ENCODE assay signal across 12 mouse cellular contexts in genomic region chr3:106131690-106132089, GRCm38 (mm10). TPM values are rescaled to one million over a fixed set of nuclear protein-coding genes. Genes with fewer than 3 reads are reported as not detected.
DNase-seq lines count a peak whose midpoint lies in the region; ATAC-seq and TF ChIP-seq lines count a peak whose summit lies in the region.
"Had no signal": no experiment of that assay in that cellular context is flagged by ENCODE, and none has a peak within 500 bp of the region (broad histone marks: within the 10 kb centered on the region; RNA-seq: fewer than 3 reads in every experiment).

No protein-coding gene starts in this region.

- H3K36me3 ChIP-seq in midbrain, embryonic 13.5 days: no peaks in the 10 kb centered on the region
- H3K36me3 ChIP-seq in midbrain, embryonic 11.5 days (ENCODE audit: control insufficient read depth, insufficient read depth, low read length): no peaks in the 10 kb centered on the region
- no peaks in the 10 kb centered on the region for H3K36me3 ChIP-seq in kidney, embryonic 15.5 days
- no peaks in the 10 kb centered on the region for H3K36me3 ChIP-seq in thymus, adult 2 months (ENCODE audit: control insufficient read depth, insufficient read depth, low read length)
- H3K36me3 ChIP-seq: heart, embryonic 12.5 days; limb, embryonic 13.5 days had no signal

- TF ChIP-seq CTCF in thymus, adult 2 months (IDR thresholded peaks at IDR 0.05; ENCODE audit: borderline replicate concordance, control insufficient read depth, extremely low read depth, insufficient read depth, low read length, poor library complexity): no peak

- WGBS in midbrain, embryonic 13.5 days: 78% methylated on average over 5 of the region's 5 CpGs
- WGBS in midbrain, embryonic 11.5 days: 85% methylated on average over 5 of the region's 5 CpGs
- 68% methylated on average over 5 of the region's 5 CpGs for WGBS in kidney, embryonic 15.5 days
- WGBS in thymus, adult 2 months: 85% methylated on average over 5 of the region's 5 CpGs

- no peaks in the 10 kb centered on the region for H3K4me1 ChIP-seq in midbrain, embryonic 13.5 days (replicated peaks)
- H3K4me1 ChIP-seq in midbrain, embryonic 11.5 days (ENCODE audit: control insufficient read depth, insufficient read depth, low read length): no peaks in the 10 kb centered on the region
- H3K4me1 ChIP-seq in kidney, embryonic 15.5 days: no peaks in the 10 kb centered on the region
- no peaks in the 10 kb centered on the region for H3K4me1 ChIP-seq in thymus, adult 2 months (replicated peaks; ENCODE audit: control insufficient read depth, insufficient read depth, low read length)
- H3K4me1 ChIP-seq: heart, embryonic 12.5 days; limb, embryonic 13.5 days; megakaryocyte, embryonic 14.5 days had no signal

- no peak for DNase-seq in midbrain, embryonic 11.5 days (ENCODE audit: low spot score, missing footprints)
- DNase-seq in frontal cortex, postnatal 10 days (ENCODE audit: low spot score in 2 of 2): peak; percentile 53 to 60
- peak; percentile 46 to 80 for DNase-seq in left cerebral cortex, adult 8-10 months (ENCODE audit: low spot score in 2 of 2)
- DNase-seq in right cerebral cortex, postnatal 4 days: peak; percentile 39
- DNase-seq in thymus, adult 2 months: no peak
- DNase-seq in embryo, embryonic 9.5 days (ENCODE audit: extremely low spot score): no peak
- DNase-seq: spleen, adult 18-20 months had no signal

- H3K4me3 ChIP-seq in midbrain, embryonic 13.5 days (replicated peaks): no peak overlapping the region
- H3K4me3 ChIP-seq in midbrain, embryonic 11.5 days (ENCODE audit: low read depth, low read length): no peak overlapping the region
- no peak overlapping the region for H3K4me3 ChIP-seq in kidney, embryonic 15.5 days (replicated peaks)
- no peak overlapping the region for H3K4me3 ChIP-seq in thymus, adult 2 months (ENCODE audit: control insufficient read depth, insufficient read depth, low read length)
- H3K4me3 ChIP-seq: heart, embryonic 12.5 days; limb, embryonic 13.5 days; megakaryocyte, embryonic 14.5 days had no signal

- H3K27me3 ChIP-seq in midbrain, embryonic 13.5 days: no peaks in the 10 kb centered on the region
- H3K27me3 ChIP-seq in midbrain, embryonic 11.5 days (ENCODE audit: control insufficient read depth, insufficient read depth, low read length): no peaks in the 10 kb centered on the region
- no peaks in the 10 kb centered on the region for H3K27me3 ChIP-seq in kidney, embryonic 15.5 days
- no peaks in the 10 kb centered on the region for H3K27me3 ChIP-seq in thymus, adult 2 months (ENCODE audit: control insufficient read depth, insufficient read depth, low read length)
- H3K27me3 ChIP-seq: heart, embryonic 12.5 days; limb, embryonic 13.5 days had no signal

- no peaks in the 10 kb centered on the region; the same call in 1 of the 2 replicates for H3K9me3 ChIP-seq in midbrain, embryonic 13.5 days
- no peaks in the 10 kb centered on the region for H3K9me3 ChIP-seq in midbrain, embryonic 11.5 days (ENCODE audit: control insufficient read depth, low read length)
- 0 out of 2 replicates have a peak, but pooled peaks cover 11% of the 10 kb centered on the region for H3K9me3 ChIP-seq in kidney, embryonic 15.5 days (replicated peaks)
- H3K9me3 ChIP-seq: megakaryocyte, embryonic 14.5 days had no signal

- peak; percentile 59 for ATAC-seq in midbrain, embryonic 13.5 days
- no peak for ATAC-seq in midbrain, embryonic 11.5 days (ENCODE audit: low FRiP score)
- ATAC-seq in kidney, embryonic 15.5 days (replicated peaks; ENCODE audit: low FRiP score): no peak

- no peak for TF ChIP-seq POLR2A in thymus, adult 2 months (IDR thresholded peaks at IDR 0.05; ENCODE audit: control insufficient read depth, extremely low read depth, insufficient read depth, low read length, poor library complexity)

- no peak overlapping the region for H3K4me2 ChIP-seq in midbrain, embryonic 13.5 days (replicated peaks)
- H3K4me2 ChIP-seq in midbrain, embryonic 11.5 days: no peak overlapping the region
- no peak overlapping the region for H3K4me2 ChIP-seq in kidney, embryonic 15.5 days
- H3K4me2 ChIP-seq: heart, embryonic 12.5 days; limb, embryonic 13.5 days had no signal

- H3K27ac ChIP-seq in midbrain, embryonic 13.5 days: no peak overlapping the region
- no peak overlapping the region for H3K27ac ChIP-seq in midbrain, embryonic 11.5 days (ENCODE audit: low read depth, low read length)
- no peak overlapping the region for H3K27ac ChIP-seq in kidney, embryonic 15.5 days
- H3K27ac ChIP-seq in thymus, adult 2 months (ENCODE audit: control insufficient read depth, insufficient read depth, low read length): no peak overlapping the region
- H3K27ac ChIP-seq: limb, embryonic 13.5 days had no signal

- no peak overlapping the region for H3K9ac ChIP-seq in midbrain, embryonic 13.5 days (replicated peaks)
- H3K9ac ChIP-seq in midbrain, embryonic 11.5 days (ENCODE audit: low read length): no peak overlapping the region
- H3K9ac ChIP-seq in kidney, embryonic 15.5 days: no peak overlapping the region
- H3K9ac ChIP-seq: heart, embryonic 12.5 days; limb, embryonic 13.5 days had no signal

RNA-seq across cellular contexts. Expression of gene Chia1, which starts 18.7 kb away (rescaled TPM):
- polyA plus RNA-seq in midbrain, embryonic 13.5 days (2015; fragmentation: Nextera tagmentation; extraction: Ambion mirVana): 0.15 and 0.27 TPM in 2 replicates
- not detected in 2 replicates for polyA plus RNA-seq in midbrain, embryonic 11.5 days (2014; fragmentation: Nextera tagmentation; extraction: Ambion mirVana)
- 1 to 10 TPM; 1.0 to 2.3 (median 2.0) TPM for total RNA-seq in left cerebral cortex, adult 8-10 months (2022)
- polyA plus RNA-seq in kidney, embryonic 15.5 days (2015; fragmentation: Nextera tagmentation; extraction: Ambion mirVana): 0.13 TPM in 1 of 2 replicates, not detected in the other
- polyA plus RNA-seq in thymus, adult 2 months (2012; rRNA removed): 0.20 TPM in 2 replicates
- polyA plus RNA-seq: limb, embryonic 13.5 days had no signal

RNA-seq across cellular contexts. Expression of gene Chil3, which starts 35.7 kb away (rescaled TPM):
- polyA plus RNA-seq in midbrain, embryonic 13.5 days (2015; fragmentation: Nextera tagmentation; extraction: Ambion mirVana): not detected in 2 replicates
- not detected in 2 replicates for polyA plus RNA-seq in midbrain, embryonic 11.5 days (2014; fragmentation: Nextera tagmentation; extraction: Ambion mirVana)
- not detected for total RNA-seq in left cerebral cortex, adult 8-10 months (2022)
- polyA plus RNA-seq in kidney, embryonic 15.5 days (2015; fragmentation: Nextera tagmentation; extraction: Ambion mirVana): 0.14 TPM in 1 of 2 replicates, not detected in the other
- polyA plus RNA-seq in thymus, adult 2 months (2012; rRNA removed): 2.2 and 3.3 TPM in 2 replicates
- polyA plus RNA-seq: heart, embryonic 12.5 days had no signal

Comparison
In these comparisons a context has a peak if more than half of its experiments do, and no peak if none do; other contexts are left out.
1. DNase-seq: peak in frontal cortex, postnatal 10 days (2 of 2), left cerebral cortex, adult 8-10 months (2 of 2) and right cerebral cortex, postnatal 4 days (single experiment); none in midbrain, embryonic 11.5 days (single experiment), thymus, adult 2 months (single experiment) and embryo, embryonic 9.5 days (single experiment).